Mouse (Mus musculus) retina, adult 2 months (tissue): ENCODE data around the gene Dbh.

Source experiments
- DNase-seq: peaks from one replicate; pipeline ENCODE4 v3.0.0-alpha.2; 2012; ENCODE audit warnings: low read depth, low spot score

Dbh gene

DNA sequence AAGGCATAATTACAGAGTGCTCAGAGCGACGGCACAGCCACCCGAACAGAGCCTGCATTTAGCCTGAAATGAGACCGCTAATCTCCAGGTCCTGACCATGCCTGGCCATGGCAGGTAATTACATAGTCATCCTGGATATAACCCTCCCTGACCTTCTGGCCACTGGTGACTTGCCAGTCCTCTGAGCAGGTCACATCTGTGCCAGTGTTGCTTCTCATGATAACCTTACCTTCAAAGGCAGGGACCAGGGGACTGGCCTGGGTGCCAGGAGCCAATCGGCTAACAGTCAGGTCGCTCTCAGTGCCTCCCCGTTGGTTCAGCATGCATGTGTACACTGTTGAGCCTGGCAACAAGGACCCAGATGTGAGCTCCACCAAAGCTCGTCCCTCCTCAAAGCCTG lies 53.5 kb downstream of the Dbh start:
- DNase-seq = no peak

- no peak for DNase-seq
Observed at GRCm38 (mm10) chr2:27223012-27223421, 58.0 kb downstream of the Dbh start.

DNA sequence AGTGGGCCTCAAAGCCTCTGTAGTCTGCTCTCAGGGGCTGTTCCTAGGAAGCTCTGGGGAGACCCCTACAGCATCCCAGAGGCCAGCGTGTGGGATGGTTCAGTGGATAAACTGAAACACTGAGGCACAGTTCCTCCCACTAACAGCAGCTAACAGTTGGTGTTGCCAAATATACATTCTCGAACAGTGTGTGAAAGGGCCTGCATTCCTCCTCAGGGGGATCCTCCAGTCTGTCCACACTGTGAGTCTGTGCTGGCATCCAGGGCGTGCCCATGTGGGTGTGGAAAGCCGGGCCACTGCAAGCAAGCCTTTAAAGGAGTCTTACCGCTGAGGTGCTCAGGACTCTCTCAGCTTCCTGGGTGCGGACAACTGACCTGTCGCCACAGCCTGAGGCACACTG lies 61.5 kb downstream of the Dbh start:
- no peak for DNase-seq

- no peak for DNase-seq
Observed at GRCm38 (mm10) chr2:27228809-27229480, 63.9 kb downstream of the Dbh start.

DNA sequence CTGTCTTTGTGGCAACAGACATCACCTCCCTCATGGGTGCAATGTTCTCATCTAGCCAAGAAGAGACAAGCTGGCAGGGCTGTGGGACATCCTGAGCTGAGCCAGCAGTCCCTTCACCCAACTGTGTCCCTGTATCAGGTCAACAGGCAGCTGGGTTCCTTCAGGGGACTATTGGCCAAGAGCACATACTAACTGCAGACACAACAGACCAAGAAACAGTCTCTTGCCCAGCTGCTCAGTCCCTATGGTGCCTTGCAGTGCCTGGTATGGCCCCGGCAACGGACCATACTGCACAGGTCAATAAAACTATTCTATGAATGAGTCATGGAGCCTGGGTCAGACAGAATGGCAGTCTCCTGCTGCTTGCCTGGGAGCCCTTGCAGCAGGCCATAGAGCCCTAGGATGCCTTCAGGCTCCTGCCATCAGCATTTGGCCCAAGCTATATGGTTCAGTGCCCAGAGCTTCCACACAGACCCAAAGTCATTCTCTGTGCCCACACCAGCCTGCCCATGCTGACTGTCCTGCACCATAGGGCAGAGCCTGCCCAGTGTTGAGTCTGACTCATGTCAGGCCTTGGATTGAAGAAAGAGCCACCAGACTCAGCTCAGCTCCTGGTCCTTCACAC lies 64.6 kb downstream of the Dbh start:
- no peak for DNase-seq

GRCm38 (mm10) chr2:27232376-27232775 lies 67.3 kb downstream of the Dbh start:
- no peak for DNase-seq
